Mouse (Mus musculus) spleen, adult 2 months (tissue): ENCODE results near the gene Kcnq5.

Experiments used
- CTCF ChIP-seq: fragments of 200-500 bp; IDR thresholded peaks from 2 replicates; pipeline ENCODE4 v1.5.1; 2011; ENCODE audit warnings: mild to moderate bottlenecking, inconsistent platforms; ENCODE audit not compliant: insufficient read depth, insufficient read length, insufficient replicate concordance; ENCODE audit errors: extremely low read depth
- POLR2A ChIP-seq: fragments of 200-500 bp; IDR thresholded peaks from 2 replicates; pipeline ENCODE4 v1.6.1; 2011; ENCODE audit warnings: low read depth, low read length, inconsistent platforms

- TF ChIP-seq CTCF (no peak), POLR2A (no peak)
Observed at GRCm38 (mm10) chr1:21838534-21838933, 123.2 kb downstream of the Kcnq5 start.
